10 mouse cellular contexts compared by ENCODE assay signal in genomic region chr7:27404203-27404942, GRCm38 (mm10). TPM values are rescaled to one million over a fixed set of nuclear protein-coding genes. Genes with fewer than 3 reads are reported as not detected.
DNase-seq lines count a peak whose midpoint lies in the region; ATAC-seq lines count a peak whose summit lies in the region.
"Had no signal": no experiment of that assay in that cellular context is flagged by ENCODE, and none has a peak within 500 bp of the region (broad histone marks: within the 10 kb centered on the region; RNA-seq: fewer than 3 reads in every experiment).

No protein-coding gene starts in this region.

- peaks cover 72% of the 10 kb centered on the region for H3K27me3 ChIP-seq in lung, embryonic 16.5 days (ENCODE audit: control insufficient read depth, insufficient read depth, low read depth, low read length)
- peaks cover 77% of the 10 kb centered on the region for H3K27me3 ChIP-seq in intestine, embryonic 15.5 days (replicated peaks)
- peaks cover 72% of the 10 kb centered on the region for H3K27me3 ChIP-seq in stomach, embryonic 16.5 days (ENCODE audit: control insufficient read depth, insufficient read depth, low read length)

- H3K4me2 ChIP-seq in lung, embryonic 16.5 days (ENCODE audit: low read depth, low read length), result no peak overlapping the region
- H3K4me2 ChIP-seq in intestine, embryonic 15.5 days (replicated peaks), result peak overlapping the region; percentile 47
- peak overlapping the region; percentile 31 for H3K4me2 ChIP-seq in stomach, embryonic 16.5 days (ENCODE audit: low read depth, low read length)

- H3K36me3 ChIP-seq in lung, embryonic 16.5 days (ENCODE audit: control insufficient read depth, insufficient read depth, low read length), result no peaks in the 10 kb centered on the region
- no peaks in the 10 kb centered on the region for H3K36me3 ChIP-seq in intestine, embryonic 15.5 days
- no peaks in the 10 kb centered on the region for H3K36me3 ChIP-seq in stomach, embryonic 16.5 days (ENCODE audit: control insufficient read depth, insufficient read depth, low read length)

- no peak for ATAC-seq in lung, embryonic 16.5 days (ENCODE audit: low read depth)
- no peak for ATAC-seq in intestine, embryonic 15.5 days
- no peak for ATAC-seq in stomach, embryonic 16.5 days (ENCODE audit: insufficient read depth, low FRiP score)

- H3K4me3 ChIP-seq in lung, embryonic 16.5 days (ENCODE audit: low read length), result 0 out of 2 replicates have a peak overlapping the region, but pooled peaks have one; percentile 0
- peak overlapping the region; percentile 21 for H3K4me3 ChIP-seq in intestine, embryonic 15.5 days (replicated peaks)
- peak overlapping the region; percentile 19 for H3K4me3 ChIP-seq in stomach, embryonic 16.5 days (replicated peaks; ENCODE audit: low read length)

- peak; percentile 61 to 62 for DNase-seq in cerebellum, postnatal 14 days
- no peak for DNase-seq in cerebellum, adult 9-11 months
- no peak for DNase-seq in lung, postnatal 36 days
- DNase-seq in B cell, adult 2 months, result no peak
- DNase-seq in left cerebral cortex, adult 18-20 months (ENCODE audit: low spot score in 2 of 2), result no peak
- DNase-seq: adrenal gland, adult 8-10 months; thymus, adult 18-20 months had no signal

- no peak overlapping the region for H3K27ac ChIP-seq in lung, embryonic 16.5 days (ENCODE audit: low read length)
- H3K27ac ChIP-seq in intestine, embryonic 15.5 days, result no peak overlapping the region
- H3K27ac ChIP-seq in stomach, embryonic 16.5 days (ENCODE audit: low read length), result no peak overlapping the region

- peaks cover 13% of the 10 kb centered on the region for H3K4me1 ChIP-seq in lung, embryonic 16.5 days (replicated peaks; ENCODE audit: control insufficient read depth, insufficient read depth, low read length)
- peaks cover 20% of the 10 kb centered on the region for H3K4me1 ChIP-seq in intestine, embryonic 15.5 days (replicated peaks)
- H3K4me1 ChIP-seq in stomach, embryonic 16.5 days (ENCODE audit: control insufficient read depth, insufficient read depth, low read length), result peaks cover 9% of the 10 kb centered on the region

- H3K9ac ChIP-seq in lung, embryonic 16.5 days (ENCODE audit: low read length), result no peak overlapping the region
- H3K9ac ChIP-seq in intestine, embryonic 15.5 days, result no peak overlapping the region
- H3K9ac ChIP-seq in stomach, embryonic 16.5 days (ENCODE audit: low read length), result no peak overlapping the region

- WGBS in lung, embryonic 16.5 days, result 5% methylated on average over 81 of the region's 81 CpGs
- WGBS in intestine, embryonic 15.5 days, result 8% methylated on average over 78 of the region's 81 CpGs
- WGBS in stomach, embryonic 16.5 days, result 2% methylated on average over 81 of the region's 81 CpGs

- H3K9me3 ChIP-seq in lung, embryonic 16.5 days (ENCODE audit: control insufficient read depth, low read length), result peaks cover 9% of the 10 kb centered on the region; the same call in 1 of the 2 replicates
- H3K9me3 ChIP-seq in intestine, embryonic 15.5 days, result no peaks in the 10 kb centered on the region
- peaks cover 10% of the 10 kb centered on the region for H3K9me3 ChIP-seq in stomach, embryonic 16.5 days (replicated peaks; ENCODE audit: control insufficient read depth, low read length)

RNA-seq across cellular contexts. Expression of gene Sptbn4, which starts 43.1 kb away (rescaled TPM):
- polyA plus RNA-seq in lung, embryonic 16.5 days (2015; fragmentation: Nextera tagmentation; extraction: Ambion mirVana), result 0.29 and 0.41 TPM in 2 replicates
- polyA plus RNA-seq in intestine, embryonic 15.5 days (2015; fragmentation: Nextera tagmentation; extraction: Ambion mirVana), result 0.33 and 0.38 TPM in 2 replicates
- 0.50 and 0.57 TPM in 2 replicates for polyA plus RNA-seq in stomach, embryonic 16.5 days (2015; fragmentation: Nextera tagmentation; extraction: Ambion mirVana)
- 100 to 1,000 TPM; 139 to 142 TPM for total RNA-seq in left cerebral cortex, adult 18-20 months (2021)

RNA-seq across cellular contexts. Expression of gene Blvrb, which starts 43.4 kb away (rescaled TPM):
- 58.3 and 75.9 TPM in 2 replicates for polyA plus RNA-seq in lung, embryonic 16.5 days (2015; fragmentation: Nextera tagmentation; extraction: Ambion mirVana)
- polyA plus RNA-seq in intestine, embryonic 15.5 days (2015; fragmentation: Nextera tagmentation; extraction: Ambion mirVana), result 60.4 and 77.5 TPM in 2 replicates
- polyA plus RNA-seq in stomach, embryonic 16.5 days (2015; fragmentation: Nextera tagmentation; extraction: Ambion mirVana), result 112 and 113 TPM in 2 replicates
- 10 to 100 TPM; 20.8 to 21.3 TPM for total RNA-seq in left cerebral cortex, adult 18-20 months (2021)

RNA-seq across cellular contexts. Expression of gene Gm20479, which starts 47.2 kb away (rescaled TPM):
- 0.52 and 1.1 TPM in 2 replicates for polyA plus RNA-seq in lung, embryonic 16.5 days (2015; fragmentation: Nextera tagmentation; extraction: Ambion mirVana)
- polyA plus RNA-seq in intestine, embryonic 15.5 days (2015; fragmentation: Nextera tagmentation; extraction: Ambion mirVana), result 1.8 TPM in 1 of 2 replicates, not detected in the other
- polyA plus RNA-seq in stomach, embryonic 16.5 days (2015; fragmentation: Nextera tagmentation; extraction: Ambion mirVana), result 3.0 TPM in 1 of 2 replicates, not detected in the other
- total RNA-seq in left cerebral cortex, adult 18-20 months (2021), result not detected

RNA-seq across cellular contexts. Expression of gene Shkbp1, which starts 48.6 kb away (rescaled TPM):
- polyA plus RNA-seq in lung, embryonic 16.5 days (2015; fragmentation: Nextera tagmentation; extraction: Ambion mirVana), result 43.6 and 46.2 TPM in 2 replicates
- 35.0 and 35.5 TPM in 2 replicates for polyA plus RNA-seq in intestine, embryonic 15.5 days (2015; fragmentation: Nextera tagmentation; extraction: Ambion mirVana)
- polyA plus RNA-seq in stomach, embryonic 16.5 days (2015; fragmentation: Nextera tagmentation; extraction: Ambion mirVana), result 41.0 and 41.7 TPM in 2 replicates
- total RNA-seq in left cerebral cortex, adult 18-20 months (2021), result 10 to 100 TPM; 27.9 to 33.2 TPM

Comparison
In these comparisons a context has a peak if more than half of its experiments do, and no peak if none do; other contexts are left out.
1. DNase-seq: peak in cerebellum, postnatal 14 days (2 of 2); none in cerebellum, adult 9-11 months (single experiment), lung, postnatal 36 days (single experiment), B cell, adult 2 months (0 of 2) and left cerebral cortex, adult 18-20 months (0 of 2).
2. Peak in every context shown above with its lines, with median percentiles within 50 percentile points of each other: H3K4me3 ChIP-seq.